Mouse (Mus musculus): Measurements from ENCODE around the gene Zfp648. TPM values are rescaled to one million over a fixed set of nuclear protein-coding genes. Genes with fewer than 3 reads are reported as not detected.

Zfp648 gene
- under 1 TPM in 1 of 2 experiments, not detected in 1; 0.43 TPM for total RNA-seq (2021)
- long read RNA-seq, experiment 1 = 0 reads
- long read RNA-seq, experiment 2 = 0 reads

GRCm38 (mm10) chr1:154200955-154201722, at the start of gene Zfp648:
Zfp648 (plus strand) TSS chr1:154201187.
- DNase-seq = no peak

DNA sequence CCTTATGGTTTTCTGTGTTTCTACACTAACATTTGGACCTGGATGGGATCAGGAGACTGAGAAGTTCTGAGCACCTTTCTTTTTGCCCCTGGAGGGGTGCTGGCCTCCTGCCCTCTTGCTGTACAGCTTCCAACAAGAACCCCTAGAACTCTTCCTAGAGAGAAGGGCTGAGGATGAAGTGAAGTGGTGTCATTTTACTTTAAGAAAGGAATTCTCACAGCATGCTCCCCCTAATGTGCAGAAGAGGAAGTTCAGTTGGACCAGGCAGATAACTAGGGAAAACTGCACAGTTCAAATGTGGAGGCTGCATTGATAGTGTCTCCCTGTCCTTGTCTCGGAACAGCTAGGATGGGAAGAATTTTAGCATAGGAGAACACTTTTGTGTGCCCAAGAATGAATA, 48.4 kb upstream of the Zfp648 start:
- DNase-seq = no peak

- DNase-seq = no peak
Observed at GRCm38 (mm10) chr1:154153800-154154199, 47.2 kb upstream of the Zfp648 start.

- DNase-seq = peak; percentile 36 to 44
Observed at GRCm38 (mm10) chr1:154156177-154157062, 44.6 kb upstream of the Zfp648 start.

DNA sequence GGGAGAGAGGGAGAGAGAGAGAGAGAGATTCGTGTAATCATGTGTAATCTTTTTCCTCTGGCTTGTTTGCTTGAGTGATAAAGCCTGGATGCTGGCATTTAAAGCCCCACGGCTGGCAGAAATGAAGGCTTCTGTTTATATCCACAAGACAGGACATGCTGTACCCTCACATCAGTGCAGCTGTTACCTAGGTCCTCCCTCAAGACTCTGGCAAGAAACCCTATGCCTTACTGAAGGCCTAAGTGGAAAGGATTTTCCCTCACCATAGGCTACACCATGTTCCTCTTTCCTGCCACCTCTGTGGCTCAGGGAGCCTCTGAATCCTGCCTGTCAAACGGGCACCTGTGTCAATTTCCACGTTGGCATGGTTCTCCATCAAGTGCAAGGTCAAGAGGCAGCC, 43.9 kb upstream of the Zfp648 start:
- no peak for DNase-seq

- no peak for DNase-seq
Observed at GRCm38 (mm10) chr1:154167696-154168095, 33.3 kb upstream of the Zfp648 start.

GRCm38 (mm10) chr1:154175334-154175733, 25.7 kb upstream of the Zfp648 start:
- DNase-seq = no peak

GRCm38 (mm10) chr1:154177781-154178180, 23.2 kb upstream of the Zfp648 start:
- peak; percentile 43 to 63 for DNase-seq

GRCm38 (mm10) chr1:154178541-154179155, 22.3 kb upstream of the Zfp648 start:
- peak; percentile 43 to 65 for DNase-seq

GRCm38 (mm10) chr1:154180952-154181351, 20.0 kb upstream of the Zfp648 start:
- DNase-seq = peak; percentile 77 to 83

DNA sequence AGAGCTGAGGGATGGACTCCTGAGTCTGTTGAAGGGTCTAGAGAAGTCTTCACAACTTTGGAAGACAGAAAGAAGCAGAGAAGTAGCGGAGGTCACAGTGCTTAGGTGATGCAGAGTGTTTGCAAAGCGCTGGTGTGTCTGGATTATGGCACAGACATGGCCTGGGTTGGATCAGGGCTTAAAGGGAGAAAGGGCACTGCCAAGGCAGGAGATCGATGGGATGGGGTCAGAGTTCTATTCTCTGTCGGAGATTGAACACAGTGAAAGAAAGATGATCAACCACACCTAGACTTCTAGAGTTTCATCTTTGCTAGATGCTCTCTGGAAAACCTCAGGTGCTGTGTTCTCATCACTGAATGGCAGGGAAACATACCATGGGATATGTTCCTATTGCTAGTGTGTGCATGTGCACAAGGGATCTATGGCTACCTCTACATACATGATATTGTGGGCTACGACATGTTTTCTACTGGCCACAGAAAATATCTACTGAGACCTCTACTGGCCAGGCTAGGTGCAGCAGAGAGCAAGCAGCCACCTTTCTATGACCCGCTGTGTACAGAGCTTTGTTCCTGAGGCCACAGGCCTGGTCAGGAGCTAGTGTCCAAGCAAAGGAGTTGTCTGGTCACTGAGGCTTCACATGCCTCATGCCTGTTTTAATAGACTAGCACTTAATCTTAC, 18.5 kb upstream of the Zfp648 start:
- DNase-seq = no peak

GRCm38 (mm10) chr1:154183077-154183751, 17.8 kb upstream of the Zfp648 start:
- no peak for DNase-seq

GRCm38 (mm10) chr1:154188229-154188628, 12.8 kb upstream of the Zfp648 start:
- no peak for DNase-seq

DNA sequence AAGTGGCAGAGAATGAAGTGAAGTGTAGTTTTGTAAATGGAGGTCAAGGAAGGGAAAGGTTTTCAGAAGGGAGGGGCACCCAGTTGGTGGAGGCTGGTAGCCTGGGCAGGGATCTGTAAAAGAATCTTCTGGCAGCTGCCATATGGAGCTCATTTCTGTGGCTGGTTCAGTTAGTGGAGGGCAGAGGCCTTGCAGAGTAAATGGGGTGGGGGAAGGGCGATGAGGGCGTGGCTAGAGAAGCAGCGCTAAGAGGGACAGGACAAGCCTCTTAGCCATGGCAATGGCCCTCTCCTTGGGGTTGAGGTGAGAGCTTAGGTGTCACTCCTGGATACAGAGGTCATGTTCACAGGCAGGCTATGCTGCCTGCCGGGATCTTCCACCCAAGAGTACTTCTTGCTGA, 12.4 kb upstream of the Zfp648 start:
- DNase-seq = no peak

GRCm38 (mm10) chr1:154189842-154190530, 11.0 kb upstream of the Zfp648 start:
- peak; percentile 35 to 63 for DNase-seq

- no peak for DNase-seq
Observed at GRCm38 (mm10) chr1:154198896-154199295, 2.1 kb upstream of the Zfp648 start.

GRCm38 (mm10) chr1:154202580-154202979, 1.6 kb downstream of the Zfp648 start:
- DNase-seq = peak; percentile 79 to 83

DNA sequence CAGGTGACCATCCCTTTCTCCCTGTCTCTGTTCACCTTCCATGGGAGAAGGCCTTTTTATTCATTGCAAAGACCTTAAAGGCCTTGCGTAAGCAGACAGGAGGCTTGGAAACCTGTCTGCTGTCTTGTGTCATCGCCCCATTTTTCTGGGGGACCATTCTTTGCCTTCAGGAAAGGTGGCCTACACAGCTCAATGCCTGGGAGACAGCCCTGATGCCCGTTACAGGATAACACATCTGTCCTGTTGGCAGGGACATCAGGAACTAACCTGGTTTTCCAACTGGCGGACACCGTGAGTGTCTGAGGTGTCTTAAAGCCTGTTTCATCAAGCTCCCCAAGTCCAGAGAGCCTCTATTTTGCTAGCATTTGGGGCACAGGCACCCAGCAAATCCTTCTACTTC, 2.4 kb downstream of the Zfp648 start:
- no peak for DNase-seq

DNA sequence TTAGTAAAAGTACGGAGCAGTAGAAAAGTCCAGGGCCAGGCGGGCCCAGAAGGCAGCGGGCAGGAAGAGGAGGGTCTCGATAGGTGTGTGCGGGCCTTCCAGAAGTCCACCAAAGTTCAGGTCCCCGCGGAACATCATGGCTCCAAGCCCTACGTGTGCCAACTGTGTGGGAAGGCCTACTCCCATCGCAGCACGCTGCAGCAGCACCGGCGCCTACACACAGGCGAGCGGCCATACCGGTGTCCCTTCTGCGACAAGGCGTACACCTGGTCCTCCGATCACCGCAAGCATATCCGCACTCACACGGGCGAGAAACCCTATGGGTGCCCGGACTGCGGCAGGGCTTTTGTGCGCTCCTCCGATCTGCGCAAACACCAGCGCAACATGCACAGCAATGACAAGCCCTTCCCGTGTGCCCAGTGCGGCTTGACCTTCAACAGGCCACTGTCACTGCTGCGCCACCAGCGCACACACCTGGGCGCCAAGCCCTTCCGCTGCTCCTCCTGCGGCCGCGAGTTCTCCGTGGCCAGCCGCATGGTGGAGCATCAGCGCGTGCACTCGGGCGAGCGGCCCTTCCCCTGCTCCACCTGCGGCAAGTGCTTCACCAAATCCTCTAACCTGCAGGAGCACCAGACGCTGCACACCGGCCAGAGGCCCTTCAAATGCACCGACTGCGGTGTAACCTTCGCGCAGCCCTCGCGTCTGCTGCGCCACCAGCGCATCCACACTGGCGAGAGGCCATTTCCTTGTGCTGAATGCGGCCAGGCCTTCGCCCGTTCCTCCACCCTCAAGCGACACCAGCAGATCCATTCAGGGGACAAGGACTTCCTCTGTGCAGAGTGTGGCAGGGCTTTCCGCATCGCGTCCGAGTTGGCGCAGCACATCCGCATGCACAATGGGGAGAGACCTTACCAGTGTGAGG, 3.9 kb downstream of the Zfp648 start:
- no peak for DNase-seq

DNA sequence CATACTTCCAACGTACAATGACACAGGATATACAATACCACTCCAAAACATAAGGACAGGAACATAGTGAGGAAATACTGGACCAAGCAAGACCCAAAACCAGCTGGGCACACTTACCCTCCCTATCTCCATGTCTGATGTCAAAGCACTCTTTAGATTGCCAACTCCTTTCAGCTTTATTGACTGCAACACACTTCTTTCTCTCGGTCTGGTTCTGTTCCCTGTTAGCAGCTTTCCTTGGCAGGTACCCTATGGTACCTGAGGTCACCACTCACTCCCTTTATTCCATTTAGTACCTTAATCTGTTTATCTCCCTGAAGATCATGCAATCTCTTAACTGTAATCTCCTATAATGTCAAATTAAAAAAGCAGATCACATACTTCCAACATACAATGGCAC, 19.0 kb downstream of the Zfp648 start:
- DNase-seq = no peak

Data from adrenal gland, postnatal 36 days (tissue).